Mouse (Mus musculus): ENCODE measurements around the gene Sae1. TPM values are rescaled to one million over a fixed set of nuclear protein-coding genes. Genes with fewer than 3 reads are reported as not detected.

The Sae1 gene
- polyA plus RNA-seq, 1 experiment from 2014 or later: 290 TPM

DNA sequence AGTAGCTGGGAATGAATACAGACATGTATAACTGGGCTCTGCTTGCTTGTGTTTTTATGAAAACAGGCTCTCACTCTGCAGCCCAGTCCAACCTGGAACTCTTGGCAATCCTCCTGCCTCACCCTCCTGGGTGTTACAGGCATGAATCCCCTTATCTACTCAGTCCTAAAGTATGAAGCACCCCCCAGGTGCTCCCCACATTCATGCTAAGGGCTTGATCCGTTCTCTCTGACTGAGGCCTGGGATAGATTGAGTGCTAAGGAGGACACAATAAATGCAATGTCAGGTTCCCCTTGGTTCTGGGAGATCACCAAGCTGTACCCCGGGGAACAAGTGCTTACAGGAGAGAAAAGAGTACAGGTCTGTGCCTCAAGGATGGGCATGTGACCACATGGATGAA is 90.0 kb downstream of the Sae1 start:
- Histone ChIP-seq H3K27me3 (no peaks in the 10 kb centered on the region), H3K4me3 (no peak overlapping the region), H3K4me2 (replicated peaks) (no peak overlapping the region), H3K36me3 (no peaks in the 10 kb centered on the region), H3K4me1 (peaks cover 37% of the 10 kb centered on the region), H3K9ac (replicated peaks) (no peak overlapping the region; the same call in 1 of the 2 replicates), H3K9me3 (no peaks in the 10 kb centered on the region), H3K27ac (replicated peaks) (no peak overlapping the region)
- no peak for ATAC-seq (replicated peaks)
- 71% methylated on average over 2 of the region's 2 CpGs for WGBS

DNA sequence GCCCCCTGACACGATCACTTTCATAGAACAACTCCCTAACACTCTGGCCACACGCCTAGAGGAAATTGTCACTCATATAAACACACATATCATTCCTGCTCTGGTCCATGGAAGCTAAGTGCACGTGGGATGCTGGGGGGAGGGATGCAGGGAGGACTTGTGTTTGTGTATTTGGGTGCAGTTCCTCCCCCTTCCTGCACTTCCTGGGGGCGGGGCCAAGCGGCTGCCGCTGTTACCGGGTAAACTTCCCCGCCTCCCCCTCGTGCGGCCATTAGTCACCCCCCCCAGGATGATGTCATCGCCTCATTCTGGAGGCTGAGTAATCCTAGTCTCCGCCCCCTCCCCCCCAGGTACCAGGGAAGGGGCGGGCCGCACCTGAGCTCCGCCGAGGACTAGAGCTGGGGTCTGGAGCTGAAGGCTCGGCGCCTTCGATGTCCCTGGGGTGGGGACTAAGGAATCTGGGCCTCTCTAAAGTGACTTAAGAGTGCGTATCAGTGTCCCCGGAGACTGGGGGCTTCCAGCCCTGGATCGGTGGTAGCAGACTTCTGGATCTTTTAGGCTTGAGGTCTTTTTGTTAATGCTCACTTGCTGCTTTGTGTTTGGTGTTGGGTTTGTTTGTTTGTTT is 90.7 kb downstream of the Sae1 start:
- H3K27me3 ChIP-seq: no peaks in the 10 kb centered on the region
- H3K4me1 ChIP-seq: peaks cover 37% of the 10 kb centered on the region
- H3K9ac ChIP-seq (replicated peaks): peak overlapping the region; percentile 33
- ATAC-seq (replicated peaks): no peak
- no peaks in the 10 kb centered on the region for H3K36me3 ChIP-seq
- no peaks in the 10 kb centered on the region for H3K9me3 ChIP-seq
- WGBS: under 1% methylated on average over 22 of the region's 22 CpGs
- H3K27ac ChIP-seq (replicated peaks): peak overlapping the region; percentile 16
- H3K4me3 ChIP-seq: peak overlapping the region; percentile 39
- peak overlapping the region; percentile 72 for H3K4me2 ChIP-seq (replicated peaks)

DNA sequence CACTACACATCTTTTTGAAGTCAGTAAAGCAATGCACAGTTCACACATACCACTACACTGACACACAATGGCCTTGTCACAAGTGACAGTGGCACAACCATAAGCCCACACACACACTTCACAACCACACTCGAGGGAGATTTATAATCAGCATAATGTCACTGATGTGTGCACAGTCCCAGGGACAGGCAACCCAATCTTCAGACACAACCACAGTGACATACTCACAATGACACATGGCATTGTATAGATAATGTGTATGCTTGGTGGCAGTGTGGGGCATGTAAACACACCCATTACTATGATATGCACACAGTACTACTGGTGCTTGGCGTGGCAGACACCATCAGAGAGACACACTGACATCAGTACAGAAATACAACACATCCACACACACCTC is 91.5 kb downstream of the Sae1 start:
- no peaks in the 10 kb centered on the region for H3K36me3 ChIP-seq
- H3K4me3 ChIP-seq: peak overlapping the region; percentile 39; the same call in 1 of the 2 replicates
- H3K4me1 ChIP-seq: peaks cover 37% of the 10 kb centered on the region
- WGBS: 38% methylated on average over 2 of the region's 2 CpGs
- H3K9ac ChIP-seq (replicated peaks): peak overlapping the region; percentile 33
- H3K4me2 ChIP-seq (replicated peaks): peak overlapping the region; percentile 72
- H3K27ac ChIP-seq (replicated peaks): peak overlapping the region; percentile 16
- H3K27me3 ChIP-seq: no peaks in the 10 kb centered on the region
- no peak for ATAC-seq (replicated peaks)
- H3K9me3 ChIP-seq: no peaks in the 10 kb centered on the region

DNA sequence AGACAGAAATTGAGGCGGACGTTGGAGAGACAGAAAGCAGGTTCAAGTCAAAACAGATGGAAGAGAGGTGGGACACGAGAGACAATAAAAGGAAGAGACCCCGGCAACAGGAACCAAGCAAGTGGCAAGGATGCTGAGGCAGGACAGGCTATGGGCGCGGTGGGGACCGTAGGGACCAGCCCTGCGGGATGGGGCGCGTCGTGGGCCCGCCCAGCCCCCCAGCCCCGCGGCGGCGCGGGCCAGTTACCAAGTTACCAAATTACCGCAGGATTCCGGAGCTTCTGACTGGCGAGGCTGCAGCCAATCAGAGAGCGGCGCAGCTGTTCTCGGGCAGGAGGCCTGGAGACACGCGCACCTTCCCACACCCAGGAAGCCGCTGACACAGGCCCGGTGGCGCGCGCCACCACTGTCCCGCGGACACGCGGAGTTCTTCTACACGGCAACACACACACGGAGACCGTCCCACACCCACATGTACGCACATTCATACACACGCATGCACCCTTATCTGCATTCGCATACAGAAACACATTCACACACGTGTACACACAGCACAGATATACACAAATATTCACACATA is 92.2 kb downstream of the Sae1 start:
- H3K27ac ChIP-seq (replicated peaks): peak overlapping the region; percentile 88
- peaks cover 37% of the 10 kb centered on the region for H3K4me1 ChIP-seq
- H3K27me3 ChIP-seq: no peaks in the 10 kb centered on the region
- H3K36me3 ChIP-seq: no peaks in the 10 kb centered on the region
- H3K9me3 ChIP-seq: no peaks in the 10 kb centered on the region
- peak overlapping the region; percentile 96 for H3K4me2 ChIP-seq (replicated peaks)
- H3K9ac ChIP-seq (replicated peaks): peak overlapping the region; percentile 54
- WGBS: 1% methylated on average over 41 of the region's 41 CpGs
- peak overlapping the region; percentile 55 for H3K4me3 ChIP-seq
- peak; percentile 35 for ATAC-seq (replicated peaks)

DNA sequence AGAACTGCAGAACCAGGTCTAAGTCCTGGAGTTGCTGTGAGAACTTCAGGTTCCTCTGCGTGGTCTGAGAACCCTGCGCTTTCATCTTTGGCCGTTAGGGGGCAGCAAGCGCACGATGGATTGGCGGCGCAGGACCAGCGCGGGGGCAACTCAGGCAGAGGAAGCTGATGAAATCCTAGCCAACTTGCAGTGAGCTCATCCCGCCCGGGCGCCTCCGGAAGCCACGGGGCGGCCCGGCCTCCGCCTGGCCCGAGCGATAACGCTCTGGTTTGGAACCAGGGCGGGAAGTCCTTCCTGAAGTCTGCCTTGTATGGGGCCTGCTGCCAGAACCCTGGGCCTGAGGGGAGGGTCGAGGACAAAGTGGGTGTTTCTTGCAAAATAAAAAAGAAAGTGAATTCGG is 92.8 kb downstream of the Sae1 start:
- Histone ChIP-seq H3K27ac (replicated peaks) (peak overlapping the region; percentile 88), H3K9ac (replicated peaks) (peak overlapping the region; percentile 54), H3K4me2 (replicated peaks) (peak overlapping the region; percentile 96), H3K36me3 (no peaks in the 10 kb centered on the region), H3K4me3 (peak overlapping the region; percentile 55), H3K9me3 (no peaks in the 10 kb centered on the region), H3K27me3 (no peaks in the 10 kb centered on the region), H3K4me1 (peaks cover 33% of the 10 kb centered on the region)
- peak; percentile 62 for ATAC-seq (replicated peaks)
- WGBS: 0% methylated on average over 23 of the region's 23 CpGs

DNA sequence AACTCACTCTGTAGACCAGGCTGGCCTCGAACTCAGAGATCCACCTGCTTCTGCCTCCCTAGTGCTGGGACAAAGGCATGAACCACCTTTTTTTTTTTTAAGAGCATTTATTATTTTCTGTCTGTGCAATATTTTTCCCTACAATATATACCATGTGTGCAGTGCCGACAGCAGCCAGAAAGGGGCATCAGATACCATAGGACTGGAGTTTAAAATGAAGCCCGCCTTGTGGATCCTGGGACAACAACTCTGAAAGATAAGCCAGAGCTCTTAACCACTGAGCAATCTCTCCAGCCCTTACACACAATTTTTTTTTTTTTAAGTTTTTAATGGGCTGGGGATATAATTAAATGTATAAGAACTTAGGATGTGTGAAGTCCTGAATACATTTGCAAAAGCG is 93.3 kb downstream of the Sae1 start:
- Histone ChIP-seq H3K4me2 (replicated peaks) (peak overlapping the region; percentile 96), H3K9me3 (no peaks in the 10 kb centered on the region), H3K27ac (replicated peaks) (peak overlapping the region; percentile 88), H3K9ac (replicated peaks) (no peak overlapping the region), H3K4me3 (no peak overlapping the region), H3K36me3 (no peaks in the 10 kb centered on the region), H3K27me3 (no peaks in the 10 kb centered on the region), H3K4me1 (peaks cover 31% of the 10 kb centered on the region)
- ATAC-seq (replicated peaks): no peak
- WGBS: 29% methylated on average over 4 of the region's 4 CpGs

DNA sequence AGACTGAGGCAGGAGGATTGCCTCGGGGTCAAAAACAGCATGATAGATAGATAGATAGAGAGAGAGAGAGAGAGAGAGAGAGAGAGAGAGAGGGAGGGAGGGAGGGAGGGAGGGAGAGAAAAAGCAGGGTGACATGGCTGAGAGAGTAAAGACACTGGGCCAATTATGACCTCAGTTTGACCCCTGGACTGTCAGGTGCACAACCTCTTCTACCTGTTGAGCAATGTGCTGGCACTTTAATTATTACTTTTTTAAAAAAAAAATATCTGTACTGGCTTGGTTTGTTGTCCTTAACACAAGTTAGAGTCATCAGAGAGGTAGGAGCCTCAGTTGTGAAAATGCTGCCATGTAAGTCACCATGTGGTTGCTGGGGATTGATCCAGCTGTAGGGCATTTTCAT is 99.8 kb downstream of the Sae1 start:
- 89% methylated on average over 1 of the region's 1 CpGs for WGBS
- Histone ChIP-seq H3K4me1 (peaks cover 13% of the 10 kb centered on the region), H3K4me2 (replicated peaks) (no peak overlapping the region), H3K4me3 (no peak overlapping the region), H3K9me3 (no peaks in the 10 kb centered on the region), H3K9ac (replicated peaks) (no peak overlapping the region), H3K27me3 (no peaks in the 10 kb centered on the region), H3K36me3 (peaks cover 9% of the 10 kb centered on the region; the same call in 1 of the 2 replicates), H3K27ac (replicated peaks) (no peak overlapping the region)
- ATAC-seq (replicated peaks): no peak

DNA sequence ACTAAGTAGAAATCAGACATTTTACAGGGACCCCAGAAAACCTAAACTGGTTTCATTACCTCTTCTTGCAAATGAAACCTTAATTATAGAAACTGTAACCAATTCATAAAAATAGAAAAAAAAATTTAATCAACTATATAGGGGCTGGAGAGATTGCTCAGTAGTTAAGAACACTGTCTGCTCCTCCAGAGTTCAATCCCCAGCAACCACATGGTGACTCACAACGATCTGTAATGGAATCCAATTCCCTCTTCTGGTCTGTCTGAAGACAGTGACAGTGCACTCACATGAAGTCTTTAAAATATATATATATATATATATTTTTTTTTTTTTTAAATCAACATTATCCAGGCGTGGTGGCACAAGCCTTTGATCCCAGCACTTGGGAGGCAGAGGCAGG is 100.6 kb downstream of the Sae1 start:
- WGBS: 79% methylated on average over 2 of the region's 2 CpGs
- no peak for ATAC-seq (replicated peaks)

DNA sequence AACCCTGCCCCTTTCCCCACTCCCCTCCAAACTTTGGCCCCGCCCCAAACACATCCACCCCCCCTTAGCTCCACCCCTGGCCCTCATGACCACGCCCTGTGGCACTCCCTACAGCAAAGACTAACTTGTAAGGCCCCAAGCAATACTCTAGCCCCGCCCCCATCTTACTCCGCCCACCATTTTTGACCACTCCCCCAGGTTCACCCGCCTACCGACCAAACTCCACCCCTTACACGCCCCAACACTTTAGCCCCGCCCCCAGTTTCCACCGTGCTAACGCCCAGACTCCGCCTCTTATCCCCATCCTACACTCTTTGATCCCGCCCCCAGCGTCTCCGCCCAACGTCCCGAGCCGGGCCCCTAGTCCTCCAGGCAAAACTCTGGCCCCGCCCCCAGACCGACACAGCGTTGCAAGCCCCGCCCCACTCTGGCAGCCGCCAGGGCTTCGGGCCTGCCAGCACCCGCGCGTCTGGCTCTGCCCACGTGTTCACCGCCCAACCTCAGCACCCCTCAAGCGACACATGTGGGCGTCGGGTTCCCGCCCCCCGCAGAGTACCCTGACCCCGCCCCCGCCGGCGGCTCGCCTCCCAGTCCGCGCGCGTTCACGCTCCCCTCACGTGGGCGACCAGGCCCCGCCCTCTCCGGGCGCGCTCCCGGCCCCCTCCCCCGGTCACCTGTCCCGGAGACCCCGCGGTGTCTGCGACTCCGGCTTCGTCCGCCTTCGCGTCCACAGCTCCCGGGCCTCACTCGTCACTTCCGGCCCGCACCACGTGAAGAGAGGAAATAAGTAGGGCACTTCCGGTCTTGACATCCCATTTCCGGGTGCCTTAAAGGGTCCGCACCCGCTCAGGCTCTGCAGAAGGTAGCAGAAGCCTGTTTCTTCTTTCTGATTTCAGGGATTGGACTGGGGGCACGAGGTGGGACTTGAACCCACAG is 101.3 kb downstream of the Sae1 start, which contains the start of gene Ccdc9:
TSS of gene Ccdc9 (minus strand) at position 770 of the 936 bp plus-strand sequence.
- WGBS: 1% methylated on average over 69 of the region's 70 CpGs
- Histone ChIP-seq H3K4me1 (peaks cover 13% of the 10 kb centered on the region), H3K27ac (replicated peaks) (peak within 1 kb of the TSS; percentile 94), H3K36me3 (peaks cover 24% of the 10 kb centered on the region), H3K9me3 (no peaks in the 10 kb centered on the region), H3K9ac (replicated peaks) (peak within 1 kb of the TSS; percentile 59), H3K4me3 (peak within 1 kb of the TSS; percentile 69), H3K27me3 (no peaks in the 10 kb centered on the region), H3K4me2 (replicated peaks) (peak within 1 kb of the TSS; percentile 54)
- ATAC-seq (replicated peaks): peak; percentile 96

More for the DNA sequence above, 100.6 kb downstream of the Sae1 start:
- Histone ChIP-seq H3K9ac (replicated peaks) (peak overlapping the region; percentile 59), H3K4me2 (replicated peaks) (peak overlapping the region; percentile 54), H3K9me3 (no peaks in the 10 kb centered on the region), H3K36me3 (peaks cover 17% of the 10 kb centered on the region), H3K4me3 (peak overlapping the region; percentile 69), H3K27me3 (no peaks in the 10 kb centered on the region), H3K27ac (replicated peaks) (peak overlapping the region; percentile 94), H3K4me1 (peaks cover 13% of the 10 kb centered on the region)

DNA sequence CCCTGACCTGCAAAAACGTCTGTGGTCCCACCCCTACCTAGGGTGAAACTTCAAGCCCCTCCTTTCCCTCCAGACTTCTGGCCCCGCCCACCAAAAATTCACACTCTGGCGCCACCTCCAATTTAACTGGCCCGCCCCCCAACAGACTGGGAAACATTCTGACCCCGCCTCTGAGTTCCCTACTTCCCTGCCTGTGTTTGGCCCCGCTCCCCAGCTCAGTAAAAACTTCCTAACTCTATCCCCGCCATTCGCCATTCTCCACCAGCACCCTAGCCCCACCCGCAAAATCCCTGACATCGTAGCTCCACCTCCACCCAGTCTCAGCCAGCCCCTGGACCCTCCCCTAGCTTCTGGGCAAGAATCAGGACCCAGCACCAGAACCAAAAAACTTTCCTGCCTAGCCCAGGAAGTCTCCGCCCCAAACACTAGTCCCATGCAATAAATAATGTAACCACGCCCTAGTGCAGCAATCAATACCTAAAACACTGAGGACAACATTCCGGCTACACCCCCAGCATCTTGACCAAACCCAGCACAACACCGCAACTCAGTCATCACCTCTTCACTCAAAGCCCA is 102.1 kb downstream of the Sae1 start:
- Histone ChIP-seq H3K4me1 (peaks cover 13% of the 10 kb centered on the region), H3K9me3 (no peaks in the 10 kb centered on the region), H3K27me3 (no peaks in the 10 kb centered on the region), H3K4me3 (peak overlapping the region; percentile 69), H3K4me2 (replicated peaks) (peak overlapping the region; percentile 54), H3K9ac (replicated peaks) (no peak overlapping the region), H3K36me3 (peaks cover 26% of the 10 kb centered on the region), H3K27ac (replicated peaks) (peak overlapping the region; percentile 94; the same call in 1 of the 2 replicates)
- ATAC-seq (replicated peaks): peak; percentile 56
- WGBS: 2% methylated on average over 14 of the region's 14 CpGs

DNA sequence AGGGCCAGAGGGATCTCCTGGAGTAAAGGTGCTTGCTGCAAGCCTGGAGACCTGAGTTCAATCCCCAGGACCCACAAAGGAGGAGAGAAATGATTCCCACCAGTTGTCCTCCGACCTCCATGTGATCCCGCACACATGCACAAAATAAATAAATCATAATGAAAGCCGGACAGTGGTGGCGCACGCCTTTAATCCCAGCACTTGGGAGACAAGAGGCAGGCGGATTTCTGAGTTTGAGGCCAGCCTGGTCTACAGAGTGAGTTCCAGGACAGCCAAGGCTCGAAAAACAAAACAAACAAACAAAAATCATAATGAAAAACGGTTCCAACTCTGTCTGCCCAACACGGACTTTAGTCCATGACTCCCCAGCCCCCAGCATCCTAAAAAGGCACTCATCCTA is 102.7 kb downstream of the Sae1 start:
- ATAC-seq (replicated peaks): no peak
- WGBS: 83% methylated on average over 9 of the region's 9 CpGs
- 0 out of 2 replicates have a peak overlapping the region, but pooled peaks have one; percentile 69 for H3K4me3 ChIP-seq
- H3K9me3 ChIP-seq: no peaks in the 10 kb centered on the region
- H3K27me3 ChIP-seq: no peaks in the 10 kb centered on the region
- H3K36me3 ChIP-seq: peaks cover 28% of the 10 kb centered on the region
- H3K4me2 ChIP-seq (replicated peaks): no peak overlapping the region
- no peak overlapping the region for H3K9ac ChIP-seq (replicated peaks)
- H3K4me1 ChIP-seq: peaks cover 13% of the 10 kb centered on the region
- H3K27ac ChIP-seq (replicated peaks): no peak overlapping the region

Measured in forebrain, embryonic 15.5 days (tissue).